Mouse (Mus musculus) gastrocnemius, postnatal 14 days (tissue): ENCODE data around the gene Lhfpl2. TPM values are rescaled to one million over a fixed set of nuclear protein-coding genes. Genes with fewer than 3 reads are reported as not detected.

Experiments
- DNase-seq: peaks from one replicate; pipeline ENCODE4 v3.0.0; 2021; ENCODE audit warnings: mixed read lengths
- intact Hi-C: fragments of 180-260 bp; cut with DNase I; formaldehyde crosslinking; loops from one replicate; pipeline ENCODE4 v1.15.1; 2025; ENCODE audit warnings: low total_unique reads
- total RNA-seq, 2 experiments: library from RNA; stranded (reverse); gene quantifications; 2 replicates each; pipeline ENCODE4 v1.2.3; 2021

Gene Lhfpl2
- total RNA-seq, 2 experiments from 2014 or later = 10.7 to 19.2 TPM

GRCm38 (mm10) chr13:94188200-94189086 lies 130.8 kb downstream of the Lhfpl2 start:
- no peak for DNase-seq
- intact Hi-C loops = no loop called here

DNA sequence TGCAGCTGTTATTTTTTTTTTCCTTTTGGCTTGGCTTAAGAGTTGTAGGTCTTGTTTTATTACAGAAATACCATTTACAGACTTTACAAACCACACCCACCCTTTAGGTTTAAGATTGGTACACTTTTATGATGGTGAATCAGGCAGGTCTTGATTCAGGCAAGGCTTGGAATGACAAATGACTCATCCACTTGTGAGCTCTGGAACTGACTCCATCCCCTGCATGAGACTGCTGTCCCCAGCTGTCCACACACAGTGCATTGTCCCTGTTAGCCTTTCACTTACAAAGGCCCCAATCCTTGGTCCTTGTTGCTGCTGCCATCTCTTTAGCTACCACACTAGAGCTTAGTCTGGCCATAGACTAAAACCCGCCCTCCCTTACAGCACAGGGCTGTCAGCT lies 132.8 kb downstream of the Lhfpl2 start:
- intact Hi-C loops = no loop called here
- DNase-seq = no peak

DNA sequence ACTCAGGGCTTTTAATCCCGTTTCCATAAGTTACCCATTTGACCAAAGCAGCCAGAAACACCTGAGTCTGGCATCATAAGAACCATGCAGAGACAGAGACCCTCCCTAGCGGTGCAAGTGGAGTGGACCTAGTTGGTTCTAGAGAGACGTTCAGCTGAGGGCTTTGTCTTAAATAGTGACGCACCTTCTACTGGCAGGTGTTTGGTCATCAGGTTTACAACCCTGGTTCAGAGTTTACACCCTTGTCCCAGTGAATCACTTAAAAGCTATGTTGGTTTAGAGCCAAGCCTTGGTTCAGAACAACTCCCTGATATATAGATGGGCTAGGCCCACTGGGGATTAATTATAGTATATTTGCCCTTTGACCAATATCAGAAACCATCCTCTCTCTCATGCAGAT lies 135.6 kb downstream of the Lhfpl2 start:
- intact Hi-C loops = no loop called here
- no peak for DNase-seq

DNA sequence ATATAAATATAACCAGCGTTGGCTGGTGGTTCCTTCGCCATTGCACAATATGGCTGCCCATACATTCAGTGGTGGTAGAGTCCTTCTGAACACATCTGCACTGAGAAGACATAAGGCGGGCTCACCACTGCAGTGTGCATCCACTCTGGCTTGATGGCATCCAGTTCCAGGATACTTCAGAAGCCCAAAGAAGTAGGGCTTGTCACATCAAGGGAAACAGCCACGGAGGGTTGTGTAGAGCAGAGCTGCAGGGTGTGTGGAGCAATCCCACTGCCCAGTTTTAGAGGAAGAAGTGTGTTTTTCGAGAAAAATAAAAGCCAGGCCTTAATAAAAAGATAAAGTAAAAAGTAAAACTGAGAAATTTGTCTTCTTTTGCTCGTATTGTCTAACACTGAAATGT lies 141.0 kb downstream of the Lhfpl2 start:
- intact Hi-C loops = no loop called here
- DNase-seq = no peak

GRCm38 (mm10) chr13:94199829-94200228 lies 142.2 kb downstream of the Lhfpl2 start:
- no peak for DNase-seq
- intact Hi-C loops = loop anchor here (10.0 kb wide), 2 partner anchors 55 to 405 kb away; no protein-coding TSS in a partner anchor

DNA sequence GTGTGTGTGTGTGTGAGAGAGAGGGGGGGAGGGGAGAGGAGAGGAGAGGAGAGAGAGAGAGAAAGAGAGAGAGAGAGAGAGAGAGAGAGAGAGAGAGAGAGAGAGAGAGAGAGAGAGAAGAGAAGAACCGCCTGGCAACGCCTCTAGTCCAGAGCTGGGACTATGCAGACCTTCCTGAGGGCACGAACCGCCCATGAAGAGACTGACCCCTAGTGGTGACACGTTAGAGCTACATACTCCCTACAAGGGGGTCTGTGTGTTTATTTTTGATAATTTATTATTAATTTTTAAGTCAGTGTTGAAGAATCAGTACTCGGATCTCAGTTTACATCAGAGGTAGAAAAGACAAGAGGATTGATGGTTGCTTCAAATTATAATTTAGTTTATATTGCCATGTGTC lies 147.6 kb downstream of the Lhfpl2 start:
- intact Hi-C loops = loop anchor here (10.0 kb wide), 2 partner anchors 60 to 410 kb away; no protein-coding TSS in a partner anchor
- peak; percentile 63 for DNase-seq

DNA sequence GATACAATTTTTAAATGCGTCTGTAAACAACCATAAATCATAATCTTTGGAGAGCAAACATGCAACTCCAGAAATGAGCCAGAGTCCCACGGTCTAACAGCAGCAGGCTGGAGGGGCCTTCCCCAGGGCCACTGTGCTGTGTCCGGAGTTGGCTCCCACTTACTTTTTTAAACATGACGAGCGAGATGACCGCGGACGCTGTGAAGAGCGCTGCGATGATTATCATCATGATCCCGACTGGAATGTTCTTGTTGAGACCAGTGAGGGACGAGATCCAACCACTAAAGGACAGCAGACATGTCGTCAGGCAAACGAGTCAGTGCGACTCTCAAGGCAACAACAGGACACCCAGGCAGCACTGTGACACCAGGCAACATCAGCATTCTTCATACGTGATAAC lies 150.4 kb downstream of the Lhfpl2 start:
- intact Hi-C loops = loop anchor here (10.0 kb wide), 2 partner anchors 63 to 413 kb away; no protein-coding TSS in a partner anchor
- no peak for DNase-seq

DNA sequence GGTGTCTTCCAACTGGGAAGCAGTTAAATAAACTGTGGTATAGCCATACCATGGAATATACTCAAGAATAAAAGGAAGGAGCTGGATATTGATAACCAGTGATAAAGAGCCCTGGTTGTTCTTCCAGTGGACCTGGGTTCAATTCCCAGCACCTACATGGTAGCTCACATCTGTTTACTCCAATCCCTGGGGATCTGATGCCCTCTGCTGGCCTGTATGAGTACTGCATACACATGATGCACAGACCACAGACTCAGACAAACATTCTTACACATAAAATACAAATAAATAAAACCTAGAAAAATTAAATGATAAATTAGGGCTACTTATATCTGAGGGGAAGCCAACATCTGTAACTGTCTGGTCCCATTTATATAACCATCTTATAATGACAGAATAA lies 151.3 kb downstream of the Lhfpl2 start:
- no peak for DNase-seq
- intact Hi-C loops = loop anchor here (10.0 kb wide), 2 partner anchors 64 to 414 kb away; no protein-coding TSS in a partner anchor

GRCm38 (mm10) chr13:94211236-94212119 lies 153.9 kb downstream of the Lhfpl2 start:
- no peak for DNase-seq
- intact Hi-C loops = no loop called here

DNA sequence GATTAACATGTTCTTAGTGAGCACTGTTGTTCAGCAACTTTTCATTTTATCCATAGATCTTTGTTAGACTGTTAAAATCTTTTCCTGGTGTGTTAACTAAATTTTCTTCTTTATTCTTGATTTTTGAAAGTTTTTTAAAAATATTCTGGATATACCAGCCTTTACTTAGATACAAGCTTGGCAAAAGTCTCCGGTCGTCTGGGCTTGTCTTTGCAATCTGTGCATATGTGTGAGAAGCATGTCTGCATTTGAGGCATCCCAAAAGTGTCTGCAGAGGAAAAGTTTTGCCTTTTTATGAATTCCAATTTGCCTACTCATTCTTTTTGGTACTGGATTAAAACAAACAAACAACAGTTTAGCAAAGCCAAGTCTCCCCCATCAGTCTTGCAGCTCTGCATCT lies 154.6 kb downstream of the Lhfpl2 start:
- intact Hi-C loops = no loop called here
- DNase-seq = no peak

- intact Hi-C loops = no loop called here
- no peak for DNase-seq
Observed at GRCm38 (mm10) chr13:94212716-94213115, 155.1 kb downstream of the Lhfpl2 start.

- intact Hi-C loops = no loop called here
- DNase-seq = no peak
Observed at GRCm38 (mm10) chr13:94223609-94224008, 166.0 kb downstream of the Lhfpl2 start.

DNA sequence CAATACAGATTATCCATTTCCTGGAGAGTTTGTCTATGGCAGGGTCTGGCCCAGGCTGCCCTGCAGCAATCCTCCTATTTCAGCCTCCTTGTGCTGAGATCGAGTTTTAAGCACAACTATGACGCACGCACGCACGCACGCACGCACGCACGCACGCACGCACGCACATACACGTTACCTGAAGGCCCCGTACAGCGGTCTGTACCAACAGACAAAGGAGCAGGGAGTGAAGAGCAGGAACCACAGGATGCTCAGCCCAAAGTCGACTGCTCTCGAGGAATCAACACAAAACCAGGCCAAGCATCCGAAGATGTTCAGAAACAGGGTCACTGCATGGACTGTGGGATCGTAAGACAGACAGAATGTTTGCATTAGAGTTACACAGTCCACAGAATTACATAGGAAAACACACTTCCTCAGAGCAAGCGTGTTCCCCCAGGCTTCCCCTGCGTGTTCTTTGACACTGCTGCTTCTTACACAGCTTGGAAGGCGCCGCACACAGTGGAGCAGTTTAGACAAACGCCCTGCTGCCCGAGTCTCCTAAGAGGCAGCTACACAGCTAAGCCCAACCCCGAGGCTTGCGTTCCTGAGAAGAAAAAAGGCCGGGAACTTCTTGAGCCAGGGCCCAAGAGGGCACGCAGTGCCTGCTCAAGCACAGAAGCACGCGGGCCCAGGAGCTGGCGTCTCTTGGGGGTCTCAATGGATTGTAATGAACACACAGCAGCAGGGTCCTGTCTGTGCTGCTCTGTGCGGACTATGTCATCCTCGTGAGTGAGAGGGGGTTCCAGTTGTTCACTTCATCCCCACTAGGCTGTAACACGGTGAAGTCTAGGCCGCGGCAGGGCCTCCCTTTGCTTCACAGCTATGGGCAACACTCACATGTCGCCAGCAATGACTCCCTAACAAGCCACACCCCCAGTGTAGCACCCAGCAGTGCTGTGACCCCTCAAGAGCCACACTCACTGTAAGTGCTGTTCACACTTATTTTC lies 167.4 kb downstream of the Lhfpl2 start:
- intact Hi-C loops = no loop called here
- no peak for DNase-seq

DNA sequence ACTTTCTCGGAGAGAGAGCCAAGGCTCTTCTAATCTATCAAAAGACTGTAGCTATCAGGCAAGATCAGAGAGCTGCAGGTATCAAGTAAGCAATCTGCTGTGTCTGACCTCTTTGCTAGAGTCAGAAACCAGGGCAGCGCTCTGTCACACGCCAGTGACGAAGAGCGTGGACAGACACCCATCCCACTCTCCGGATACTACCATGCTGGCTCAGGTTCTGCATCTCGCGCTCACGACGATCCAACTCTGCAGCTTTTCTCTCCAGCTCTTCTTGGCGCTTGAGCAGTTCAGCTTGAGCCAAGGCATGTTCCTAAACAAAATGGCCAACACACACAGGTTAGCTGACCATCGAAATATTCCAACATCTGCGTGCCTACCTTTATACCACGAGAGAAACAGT lies 174.3 kb downstream of the Lhfpl2 start:
- no peak for DNase-seq
- intact Hi-C loops = no loop called here

DNA sequence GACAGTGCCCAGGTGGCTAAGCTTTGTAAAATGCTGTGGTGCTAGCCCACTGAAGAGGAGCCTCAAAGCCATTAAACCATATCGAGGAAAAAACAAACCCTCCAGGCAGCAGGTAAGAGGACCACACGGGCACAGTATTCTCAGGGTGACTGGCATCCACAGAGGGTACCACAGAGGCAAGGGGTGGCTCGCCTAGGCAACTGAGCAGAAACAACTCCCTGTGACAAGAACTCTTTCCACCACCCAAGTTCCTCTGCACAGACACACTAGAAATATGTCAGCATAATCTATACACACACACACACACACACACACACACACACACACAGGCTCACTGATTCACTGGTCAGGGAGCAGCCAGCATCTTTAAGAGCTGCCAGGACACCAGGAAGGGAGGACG lies 181.9 kb downstream of the Lhfpl2 start:
- no peak for DNase-seq
- intact Hi-C loops = no loop called here

DNA sequence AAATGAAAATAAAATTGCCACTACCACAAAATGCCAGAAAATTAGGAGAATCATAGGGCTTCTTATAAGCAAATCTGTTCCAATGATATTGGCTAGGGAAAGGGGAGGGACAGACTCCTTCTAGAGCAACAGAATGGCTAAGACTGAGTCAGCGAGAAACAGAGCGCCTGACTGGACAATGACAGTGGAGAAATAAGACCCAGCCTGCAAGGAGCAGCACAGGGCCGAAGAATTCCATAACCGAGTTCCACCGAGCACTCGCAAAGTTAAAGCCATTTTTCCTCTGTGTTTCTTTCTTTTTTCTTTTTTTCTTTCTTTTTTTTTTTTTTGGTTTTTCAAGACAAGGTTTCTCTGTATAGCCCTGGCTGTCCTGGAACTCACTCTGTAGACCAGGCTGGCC lies 182.5 kb downstream of the Lhfpl2 start:
- DNase-seq = no peak
- intact Hi-C loops = no loop called here

DNA sequence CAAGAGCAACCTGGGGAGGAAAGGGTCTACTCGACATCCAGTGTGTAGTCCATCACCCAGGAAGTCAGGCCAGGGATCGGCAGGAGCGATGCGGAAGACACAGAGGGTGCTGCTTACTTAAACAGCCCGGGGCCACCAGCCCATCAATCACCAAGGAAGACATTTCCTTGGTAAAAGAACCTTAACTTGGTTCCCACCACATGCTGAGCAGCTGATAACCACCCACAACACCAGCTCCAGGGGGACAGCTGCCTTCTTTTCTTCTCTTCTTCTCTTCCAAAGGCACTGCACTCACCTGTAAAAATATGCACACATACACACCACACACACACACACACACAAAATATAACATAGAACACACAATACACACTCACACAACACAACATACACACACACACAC lies 183.3 kb downstream of the Lhfpl2 start:
- DNase-seq = no peak
- intact Hi-C loops = no loop called here

- intact Hi-C loops = no loop called here
- DNase-seq = no peak
Observed at GRCm38 (mm10) chr13:94241892-94242524, 184.4 kb downstream of the Lhfpl2 start.

GRCm38 (mm10) chr13:94242897-94243296 lies 185.3 kb downstream of the Lhfpl2 start:
- intact Hi-C loops = no loop called here
- no peak for DNase-seq
